Mouse (Mus musculus) thymus, postnatal 0 days (tissue): ENCODE results near the gene Mmp11. TPM values are rescaled to one million over a fixed set of nuclear protein-coding genes. Genes with fewer than 3 reads are reported as not detected.
"Not testable (repeated sequence)": the region's sequence is repeated elsewhere in the genome, so short reads cannot be mapped to it uniquely, and the experiment has no call there.

Experiments
- DNase-seq: peaks from one replicate; pipeline ENCODE4 v3.0.0-alpha.2; 2015; ENCODE audit warnings: low spot score
- polyA plus RNA-seq: library from polyadenylated mRNA; unstranded; fragments of >200 nt; fragmentation: Nextera tagmentation; extraction: Ambion mirVana; gene quantifications from 2 replicates; pipeline ENCODE4 v1.2.1, GENCODE M21; 2015

The Mmp11 gene
- polyA plus RNA-seq, 1 experiment from 2014 or later = 8.6 TPM

- DNase-seq = no peak
Measured at GRCm38 (mm10) chr10:75898039-75898564, 38.2 kb downstream of the Mmp11 start.

- DNase-seq = peak; percentile 28
Measured at GRCm38 (mm10) chr10:75897373-75897772, 38.9 kb downstream of the Mmp11 start.

DNA sequence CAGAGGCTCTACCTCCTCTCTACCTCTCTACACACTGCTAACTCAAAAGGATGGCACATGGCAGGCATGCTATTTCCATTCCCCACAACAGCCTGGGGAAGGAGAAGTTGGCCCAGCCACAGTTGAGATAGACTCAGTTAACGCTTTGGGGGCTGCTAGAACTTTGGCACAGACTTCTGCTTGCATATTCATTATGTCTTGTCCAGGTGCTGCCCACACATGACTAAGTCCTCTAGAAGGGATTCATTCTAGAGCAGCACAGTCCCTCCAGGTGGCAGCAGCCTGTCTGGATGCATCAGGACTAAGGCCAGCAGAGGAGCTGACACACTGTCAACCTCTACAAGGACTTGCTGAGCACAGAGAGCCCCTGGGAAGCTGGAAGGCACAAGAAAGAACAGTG lies 40.1 kb downstream of the Mmp11 start:
- DNase-seq = no peak

- DNase-seq = no peak
Measured at GRCm38 (mm10) chr10:75895730-75896129, 40.6 kb downstream of the Mmp11 start.

GRCm38 (mm10) chr10:75894601-75895000 lies 41.7 kb downstream of the Mmp11 start:
- no peak for DNase-seq

DNA sequence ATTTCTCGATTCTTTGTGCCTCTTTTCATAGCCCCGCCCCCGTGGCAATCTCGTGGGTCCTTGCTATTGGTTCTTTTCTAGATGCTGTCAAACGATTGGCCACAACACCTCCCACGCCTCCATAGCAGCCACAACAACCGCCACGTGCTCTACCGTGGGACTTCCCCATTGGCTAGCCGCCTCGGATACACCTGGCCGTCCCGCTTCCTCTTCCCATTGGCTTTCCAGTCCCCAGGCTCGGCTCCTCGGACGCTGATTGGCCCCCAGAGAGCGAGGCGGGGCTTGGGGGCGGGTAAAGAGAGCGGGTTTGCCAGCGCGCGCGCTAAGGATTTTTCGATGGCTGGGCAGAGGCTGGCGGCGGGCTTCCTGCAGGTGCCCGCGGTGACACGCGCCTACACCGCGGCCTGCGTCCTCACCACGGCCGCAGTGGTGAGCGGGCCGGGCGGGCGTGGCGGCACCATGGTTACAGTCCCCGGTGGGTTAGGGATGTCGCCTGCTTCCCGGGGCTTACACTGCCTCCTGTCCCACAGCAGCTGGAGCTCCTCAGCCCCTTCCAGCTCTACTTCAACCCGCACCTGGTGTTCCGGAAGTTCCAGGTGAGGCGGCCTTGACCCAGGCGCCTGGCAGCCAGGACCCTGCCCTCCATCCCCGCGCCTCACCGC lies 43.1 kb downstream of the Mmp11 start, which contains the start of gene Derl3:
Gene Derl3 (plus strand): TSS at position 325 of the 662 bp plus-strand sequence.
- DNase-seq = peak; percentile 96

DNA sequence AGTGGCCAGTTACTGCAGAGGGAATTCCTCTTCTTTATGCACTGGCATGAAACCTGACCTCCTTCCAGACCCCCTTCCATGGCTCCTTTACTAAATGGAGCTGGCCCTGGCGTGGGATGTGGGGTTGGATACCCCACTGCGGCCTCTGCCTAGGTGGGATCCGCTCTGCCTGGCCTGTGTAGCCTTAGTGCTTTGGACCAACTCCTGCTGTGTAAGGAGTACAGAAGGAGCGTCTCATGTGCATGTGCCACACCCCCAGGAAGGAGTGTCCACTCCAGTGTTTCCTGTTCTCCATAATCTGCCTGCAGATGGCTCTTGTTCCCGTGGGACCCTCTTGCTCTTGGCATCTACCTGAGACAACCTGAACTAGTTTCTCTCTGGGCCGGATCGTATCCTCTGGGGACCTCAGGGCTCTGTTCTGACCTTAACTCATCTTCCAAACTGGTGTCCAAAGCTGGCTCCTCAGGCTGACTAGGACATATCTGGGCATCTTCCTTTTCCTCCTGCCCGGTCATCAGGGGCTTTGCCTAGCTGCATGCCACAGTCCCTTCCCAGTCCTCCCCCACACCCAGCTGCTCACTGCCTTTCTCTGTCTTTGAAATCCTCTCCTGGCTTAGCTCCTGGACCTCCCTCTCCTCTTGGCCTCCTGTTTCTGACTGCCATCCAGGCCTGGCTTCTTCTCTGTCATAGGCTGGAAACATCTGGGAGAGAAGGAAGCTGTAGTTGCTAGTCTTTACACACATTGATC lies 46.7 kb downstream of the Mmp11 start:
- DNase-seq = no peak

DNA sequence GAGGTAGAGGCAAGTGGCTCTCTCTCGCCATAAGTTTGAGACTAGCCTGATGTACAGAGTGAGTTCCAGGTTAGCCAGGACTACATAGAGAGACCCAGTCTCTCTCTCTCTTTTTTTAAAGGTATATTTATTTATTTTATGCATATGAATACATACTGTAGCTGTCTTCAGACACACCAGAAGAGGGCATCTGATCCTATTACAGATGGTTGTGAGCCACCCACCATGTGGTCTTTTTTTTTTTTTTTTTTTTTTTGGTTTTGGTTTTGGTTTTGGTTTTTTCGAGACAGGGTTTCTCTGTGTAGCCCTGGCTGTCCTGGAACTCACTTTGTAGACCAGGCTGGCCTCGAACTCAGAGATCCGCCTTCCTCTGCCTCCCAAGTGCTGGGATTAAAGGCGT lies 48.8 kb downstream of the Mmp11 start:
- not testable (repeated sequence) for DNase-seq

DNA sequence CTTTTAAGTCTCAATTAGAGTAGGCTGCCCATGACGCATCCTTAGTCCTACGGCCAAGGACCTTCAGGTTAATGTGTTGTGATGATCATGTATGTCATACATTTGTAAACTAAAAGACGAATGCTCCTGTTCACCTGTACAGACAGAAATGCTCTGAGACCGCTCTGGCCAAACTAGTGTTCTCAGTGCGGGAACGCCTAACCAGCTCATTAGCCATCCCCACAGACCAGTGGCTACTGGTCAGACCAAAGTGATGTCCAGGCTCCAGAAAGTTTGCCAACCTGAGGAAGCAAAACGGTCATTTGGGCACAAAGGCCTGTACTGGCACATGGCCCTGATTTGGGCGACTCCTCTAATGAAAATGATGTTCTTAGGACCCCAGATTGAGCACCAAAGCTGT lies 51.6 kb downstream of the Mmp11 start:
- no peak for DNase-seq

- DNase-seq = peak; percentile 67
Measured at GRCm38 (mm10) chr10:75883232-75883552, 53.1 kb downstream of the Mmp11 start.

DNA sequence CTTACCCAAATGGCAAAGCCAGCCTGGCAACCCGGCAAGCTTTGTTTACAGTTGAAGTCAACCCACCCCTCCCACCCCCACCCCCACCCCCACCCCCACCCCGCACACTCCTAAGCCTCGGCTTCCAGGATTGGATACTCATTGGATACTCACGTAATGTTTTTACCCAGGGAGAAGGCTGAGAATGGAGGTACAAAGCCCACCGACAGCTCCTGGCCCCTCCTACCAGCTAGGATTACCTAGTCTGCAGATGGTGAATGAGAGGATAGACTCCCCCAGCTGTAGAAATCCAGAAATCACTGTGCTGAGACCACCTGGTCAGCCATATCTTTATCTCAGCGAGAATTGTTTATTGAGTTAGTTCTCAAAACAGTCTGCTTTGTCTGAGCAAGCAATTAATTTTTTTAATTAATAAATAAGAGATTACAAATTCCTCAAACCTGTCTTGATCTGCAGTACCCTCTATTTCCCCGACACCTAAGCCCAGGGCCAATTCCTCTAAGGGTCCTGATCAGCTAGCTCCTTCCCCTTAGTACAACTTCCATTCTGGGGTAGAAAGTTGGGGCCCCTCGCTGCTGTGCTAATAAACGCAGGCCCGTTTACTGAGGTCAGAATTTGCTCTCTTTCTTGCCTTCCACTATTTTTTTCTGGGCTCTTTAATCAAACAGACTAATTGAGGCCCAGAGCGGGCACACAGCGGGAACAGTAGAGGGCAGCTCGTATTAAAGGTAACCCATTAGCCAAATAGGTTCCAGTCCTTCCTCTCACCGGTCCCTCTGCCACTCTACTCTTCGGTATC lies 53.7 kb downstream of the Mmp11 start:
- no peak for DNase-seq

GRCm38 (mm10) chr10:75881578-75882432 lies 54.5 kb downstream of the Mmp11 start:
- DNase-seq = no peak

- DNase-seq = no peak
Measured at GRCm38 (mm10) chr10:75880771-75881577, 55.3 kb downstream of the Mmp11 start.

DNA sequence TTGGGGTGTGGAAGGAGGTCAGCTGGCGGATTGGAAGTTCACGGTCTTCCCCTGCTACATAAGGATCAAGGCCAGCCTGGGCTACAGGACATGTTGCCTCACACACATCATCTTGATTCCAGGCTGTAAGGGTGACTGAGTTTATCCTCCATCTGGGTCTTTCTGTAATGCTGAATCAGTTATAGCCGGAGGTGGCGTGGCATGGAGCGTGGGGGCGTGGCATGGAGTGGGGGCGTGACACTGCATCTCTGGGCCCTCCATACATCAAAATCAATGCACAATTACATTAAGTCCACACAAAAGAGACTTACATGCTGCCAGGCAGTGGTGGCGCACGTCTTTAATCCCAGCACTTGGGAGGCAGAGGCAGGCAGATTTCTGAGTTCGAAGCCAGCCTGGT lies 55.9 kb downstream of the Mmp11 start:
- DNase-seq = no peak

DNA sequence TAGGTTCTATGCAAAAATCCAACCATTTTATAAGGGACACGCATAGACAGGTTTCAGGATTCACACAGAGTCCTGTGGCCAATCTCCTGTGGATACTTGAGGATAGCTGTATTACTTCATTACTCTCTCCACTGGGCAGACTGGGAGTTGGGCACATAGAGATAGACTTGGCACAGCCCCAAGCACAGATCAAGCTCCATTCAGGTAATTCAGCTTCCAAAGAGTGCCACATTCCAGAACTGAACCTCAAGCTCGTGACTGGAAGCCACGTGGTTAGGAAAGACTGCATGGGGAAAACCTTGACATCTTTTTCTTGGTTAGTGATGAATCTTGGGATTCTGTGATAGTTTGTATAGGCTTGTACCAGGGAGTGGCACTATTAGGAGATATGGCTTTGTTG lies 57.5 kb downstream of the Mmp11 start:
- no peak for DNase-seq

DNA sequence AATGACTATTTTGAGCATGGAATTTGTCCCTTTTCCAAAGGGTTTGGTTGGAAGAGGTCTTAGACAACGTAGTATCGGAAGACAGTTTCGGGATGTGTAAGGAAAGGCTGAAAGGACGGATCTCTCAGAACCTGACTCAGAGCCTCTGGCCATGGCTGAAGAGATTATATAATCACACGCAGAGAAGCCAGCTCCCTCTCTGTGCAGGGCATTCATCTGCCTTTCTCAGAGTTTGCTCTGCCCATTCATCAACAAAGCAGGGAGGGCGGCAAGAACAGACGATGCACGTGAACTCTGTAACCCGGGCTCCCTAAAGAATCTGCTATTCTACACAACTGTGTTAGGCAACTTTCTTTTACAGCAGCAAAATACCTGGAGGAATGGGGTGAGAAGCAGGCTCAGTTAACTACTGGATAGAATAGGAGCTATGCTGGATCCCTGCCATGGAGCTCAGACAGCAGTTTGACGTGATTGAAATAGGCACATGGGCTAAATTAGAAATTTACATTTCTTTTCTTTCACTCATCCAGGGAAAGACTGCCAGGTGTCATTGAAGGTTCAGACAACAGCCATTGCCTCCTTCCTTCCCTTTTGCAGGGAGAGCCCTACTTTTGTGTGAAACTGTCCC lies 62.6 kb downstream of the Mmp11 start:
- DNase-seq = no peak
